Mouse (Mus musculus): Measurements from ENCODE around the gene Kif21b. TPM values are rescaled to one million over a fixed set of nuclear protein-coding genes. Genes with fewer than 3 reads are reported as not detected.
A peak's percentile ranks its signal among the peaks of the same experiment; 100 is the strongest.

Gene Kif21b
- polyA plus RNA-seq, 1 experiment from 2014 or later: 16.4 TPM

DNA sequence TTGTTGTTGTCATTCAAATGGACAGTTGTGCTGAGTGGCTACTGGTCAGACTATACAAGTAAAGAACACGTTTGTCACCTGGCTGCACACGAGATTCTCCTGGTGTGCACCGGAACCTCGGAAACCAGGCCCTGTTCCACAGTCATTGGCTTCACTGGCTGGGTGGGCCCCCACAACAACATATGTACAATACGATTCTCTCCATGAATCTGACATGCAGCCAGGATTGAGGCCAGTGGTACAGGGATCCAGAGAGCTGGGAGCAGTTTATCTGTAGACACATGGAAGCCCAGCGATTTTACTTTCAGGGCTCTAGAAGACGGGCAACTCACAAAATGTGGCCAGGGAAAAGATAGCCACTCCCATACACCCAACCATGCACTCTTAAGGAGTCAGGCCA, 27.5 kb upstream of the Kif21b start:
- H3K9me3 ChIP-seq (ENCODE audit: control insufficient read depth, low read length): no peaks in the 10 kb centered on the region
- ATAC-seq (replicated peaks; ENCODE audit: low FRiP score): no peak

DNA sequence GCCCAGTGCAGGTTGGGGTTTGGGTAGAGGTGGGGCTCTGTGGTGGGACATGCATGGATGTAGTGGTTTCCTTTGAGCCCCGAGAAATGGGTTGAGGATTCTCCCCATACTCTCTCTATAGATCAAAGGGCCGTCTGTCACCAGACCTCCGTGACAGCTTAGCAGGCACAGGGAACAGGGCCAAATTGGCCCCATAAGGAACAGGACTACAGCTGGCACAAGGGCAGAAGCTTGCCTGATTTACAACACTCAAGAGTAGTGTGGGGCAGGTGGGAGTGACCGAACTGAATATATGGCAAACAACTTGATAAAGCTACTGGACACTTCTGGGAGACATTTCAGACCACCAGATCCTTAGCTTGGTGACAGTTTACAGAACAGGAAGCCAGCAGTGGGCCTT, 26.4 kb upstream of the Kif21b start:
- WGBS: 70% methylated on average over 4 of the region's 4 CpGs

More for the DNA sequence above, 27.5 kb upstream of the Kif21b start:
- Histone ChIP-seq H3K4me3 (ENCODE audit: low read depth, low read length) (no peak overlapping the region), H3K27ac (ENCODE audit: low read depth, low read length) (no peak overlapping the region), H3K9ac (ENCODE audit: low read length) (no peak overlapping the region), H3K27me3 (ENCODE audit: control insufficient read depth, insufficient read depth, low read length) (no peaks in the 10 kb centered on the region), H3K4me2 (ENCODE audit: low read depth, low read length, severe bottlenecking) (no peak overlapping the region), H3K4me1 (replicated peaks; ENCODE audit: control insufficient read depth, insufficient read depth, low read length) (0 out of 2 replicates have a peak, but pooled peaks cover 2% of the 10 kb centered on the region), H3K36me3 (ENCODE audit: control insufficient read depth, insufficient read depth, low read length) (no peaks in the 10 kb centered on the region)
- DNase-seq (ENCODE audit: low spot score): no peak
- 88% methylated on average over 7 of the region's 7 CpGs for WGBS

DNA sequence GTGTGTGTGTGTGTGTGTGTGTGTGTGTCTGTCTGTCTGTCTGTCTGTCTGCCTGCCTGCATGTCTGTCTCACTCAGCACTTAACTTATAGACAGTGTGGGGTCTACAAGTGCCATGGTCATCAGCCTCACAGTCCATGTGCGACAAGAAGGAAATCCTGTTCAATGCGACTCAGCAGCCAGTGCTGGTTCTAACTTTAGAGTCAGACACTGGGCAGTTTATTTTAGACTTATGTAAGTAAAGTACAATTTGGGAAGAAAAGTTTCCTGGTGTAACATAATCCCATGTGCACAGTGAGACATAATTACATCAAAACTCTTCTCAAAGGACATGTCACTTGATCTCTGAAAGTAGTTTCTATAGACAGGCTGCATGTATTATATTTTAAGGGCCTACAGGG, 21.7 kb upstream of the Kif21b start:
- whole genome bisulfite sequencing: 93% methylated on average over 2 of the region's 2 CpGs
- Histone ChIP-seq H3K9ac (ENCODE audit: low read length) (no peak overlapping the region), H3K9me3 (ENCODE audit: control insufficient read depth, low read length) (no peaks in the 10 kb centered on the region), H3K4me3 (ENCODE audit: low read depth, low read length) (no peak overlapping the region), H3K36me3 (ENCODE audit: control insufficient read depth, insufficient read depth, low read length) (no peaks in the 10 kb centered on the region), H3K27me3 (ENCODE audit: control insufficient read depth, insufficient read depth, low read length) (no peaks in the 10 kb centered on the region), H3K4me2 (ENCODE audit: low read depth, low read length, severe bottlenecking) (no peak overlapping the region), H3K4me1 (replicated peaks; ENCODE audit: control insufficient read depth, insufficient read depth, low read length) (no peaks in the 10 kb centered on the region), H3K27ac (ENCODE audit: low read depth, low read length) (no peak overlapping the region)
- ATAC-seq (replicated peaks; ENCODE audit: low FRiP score) (no peak), DNase-seq (ENCODE audit: low spot score) (no peak)

More for the DNA sequence above, 26.4 kb upstream of the Kif21b start:
- Histone ChIP-seq H3K36me3 (ENCODE audit: control insufficient read depth, insufficient read depth, low read length) (no peaks in the 10 kb centered on the region), H3K4me3 (ENCODE audit: low read depth, low read length) (no peak overlapping the region), H3K4me1 (replicated peaks; ENCODE audit: control insufficient read depth, insufficient read depth, low read length) (0 out of 2 replicates have a peak, but pooled peaks cover 2% of the 10 kb centered on the region), H3K9me3 (ENCODE audit: control insufficient read depth, low read length) (no peaks in the 10 kb centered on the region), H3K9ac (ENCODE audit: low read length) (no peak overlapping the region), H3K27me3 (ENCODE audit: control insufficient read depth, insufficient read depth, low read length) (no peaks in the 10 kb centered on the region), H3K27ac (ENCODE audit: low read depth, low read length) (no peak overlapping the region), H3K4me2 (ENCODE audit: low read depth, low read length, severe bottlenecking) (no peak overlapping the region)
- ATAC-seq (replicated peaks; ENCODE audit: low FRiP score) (no peak), DNase-seq (ENCODE audit: low spot score) (no peak)

DNA sequence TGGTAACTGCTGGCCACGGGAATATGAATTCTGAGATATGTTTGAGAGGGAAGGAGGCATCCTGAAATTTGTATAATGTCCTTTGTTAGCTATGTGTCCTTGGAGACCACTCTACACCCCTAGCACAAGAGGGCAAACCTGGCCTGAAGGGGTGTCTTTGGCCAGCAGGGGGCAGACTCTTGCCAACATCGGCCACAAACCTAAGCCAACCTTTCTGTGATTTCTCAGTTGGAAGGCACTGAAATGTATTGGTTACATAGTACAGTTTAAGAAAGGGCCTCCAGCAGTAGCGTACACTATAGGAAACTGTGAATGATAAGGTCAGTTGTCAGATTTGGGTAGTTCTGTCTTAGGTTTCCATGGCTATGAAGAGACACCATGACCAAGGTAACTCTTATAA, 15.0 kb upstream of the Kif21b start:
- 32% methylated on average over 3 of the region's 3 CpGs for WGBS

DNA sequence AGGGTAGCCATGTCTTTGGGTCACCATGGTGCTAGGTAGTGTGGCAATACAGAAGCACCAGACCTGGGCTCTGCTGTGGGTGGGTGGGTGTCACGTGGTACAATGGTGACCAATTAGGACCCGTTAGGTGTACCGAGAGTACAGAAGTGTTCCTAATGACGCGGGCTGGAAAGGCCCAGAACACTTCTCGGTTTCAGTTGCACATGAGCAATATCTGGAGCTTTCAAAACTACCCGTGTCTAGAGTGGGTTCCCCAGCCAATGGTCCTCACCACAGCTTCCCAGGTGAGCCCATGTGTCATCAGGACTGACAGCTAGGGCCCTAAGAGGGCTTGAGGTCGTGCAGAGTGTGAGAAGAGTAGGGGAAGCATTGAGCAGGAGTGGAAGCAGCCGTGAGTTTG, 14.1 kb upstream of the Kif21b start:
- WGBS: 83% methylated on average over 9 of the region's 9 CpGs
- Histone ChIP-seq H3K4me2 (ENCODE audit: low read depth, low read length, severe bottlenecking) (no peak overlapping the region), H3K4me1 (replicated peaks; ENCODE audit: control insufficient read depth, insufficient read depth, low read length) (no peaks in the 10 kb centered on the region; the same call in 1 of the 2 replicates), H3K9me3 (ENCODE audit: control insufficient read depth, low read length) (no peaks in the 10 kb centered on the region), H3K27ac (ENCODE audit: low read depth, low read length) (no peak overlapping the region), H3K27me3 (ENCODE audit: control insufficient read depth, insufficient read depth, low read length) (no peaks in the 10 kb centered on the region), H3K36me3 (ENCODE audit: control insufficient read depth, insufficient read depth, low read length) (no peaks in the 10 kb centered on the region), H3K4me3 (ENCODE audit: low read depth, low read length) (no peak overlapping the region), H3K9ac (ENCODE audit: low read length) (no peak overlapping the region)
- DNase-seq (ENCODE audit: low spot score): no peak
- no peak for ATAC-seq (replicated peaks; ENCODE audit: low FRiP score)

More for the DNA sequence above, 15.0 kb upstream of the Kif21b start:
- no peaks in the 10 kb centered on the region for H3K27me3 ChIP-seq (ENCODE audit: control insufficient read depth, insufficient read depth, low read length)
- H3K9me3 ChIP-seq (ENCODE audit: control insufficient read depth, low read length): no peaks in the 10 kb centered on the region
- no peaks in the 10 kb centered on the region for H3K36me3 ChIP-seq (ENCODE audit: control insufficient read depth, insufficient read depth, low read length)
- no peak overlapping the region for H3K4me2 ChIP-seq (ENCODE audit: low read depth, low read length, severe bottlenecking)
- H3K9ac ChIP-seq (ENCODE audit: low read length): no peak overlapping the region
- ATAC-seq (replicated peaks; ENCODE audit: low FRiP score) (no peak), DNase-seq (ENCODE audit: low spot score) (peak; percentile 74)
- H3K4me1 ChIP-seq (replicated peaks; ENCODE audit: control insufficient read depth, insufficient read depth, low read length): no peaks in the 10 kb centered on the region; the same call in 1 of the 2 replicates
- no peak overlapping the region for H3K27ac ChIP-seq (ENCODE audit: low read depth, low read length)
- H3K4me3 ChIP-seq (ENCODE audit: low read depth, low read length): no peak overlapping the region

DNA sequence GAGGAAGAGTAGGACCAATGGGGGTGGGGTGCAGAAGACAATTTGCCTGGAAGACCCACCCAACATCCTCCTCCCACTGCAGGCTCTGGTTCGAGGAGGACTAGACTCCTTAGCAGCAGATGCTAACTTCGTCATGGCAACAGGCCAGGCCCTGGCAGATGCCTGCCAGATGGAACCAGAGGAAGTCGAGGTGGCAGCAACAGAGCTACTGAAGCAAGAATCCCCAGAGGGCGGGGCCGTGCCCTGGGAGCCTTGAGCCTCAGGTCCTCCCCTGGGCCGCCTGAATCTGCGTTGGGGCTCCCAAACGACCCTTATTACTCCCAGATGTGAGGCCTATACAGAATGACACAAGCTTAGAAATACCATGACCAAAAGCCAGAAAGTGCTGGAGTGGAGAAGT, 12.3 kb upstream of the Kif21b start:
- 50% methylated on average over 8 of the region's 8 CpGs for WGBS
- Histone ChIP-seq H3K27ac (ENCODE audit: low read depth, low read length) (no peak overlapping the region), H3K4me2 (ENCODE audit: low read depth, low read length, severe bottlenecking) (no peak overlapping the region), H3K9me3 (ENCODE audit: control insufficient read depth, low read length) (no peaks in the 10 kb centered on the region), H3K4me1 (replicated peaks; ENCODE audit: control insufficient read depth, insufficient read depth, low read length) (no peaks in the 10 kb centered on the region; the same call in 1 of the 2 replicates), H3K4me3 (ENCODE audit: low read depth, low read length) (no peak overlapping the region), H3K9ac (ENCODE audit: low read length) (no peak overlapping the region), H3K27me3 (ENCODE audit: control insufficient read depth, insufficient read depth, low read length) (no peaks in the 10 kb centered on the region), H3K36me3 (ENCODE audit: control insufficient read depth, insufficient read depth, low read length) (no peaks in the 10 kb centered on the region)
- DNase-seq (ENCODE audit: low spot score): no peak
- 0 out of 2 replicates have a peak, but pooled peaks have one; percentile 23 for ATAC-seq (replicated peaks; ENCODE audit: low FRiP score)

DNA sequence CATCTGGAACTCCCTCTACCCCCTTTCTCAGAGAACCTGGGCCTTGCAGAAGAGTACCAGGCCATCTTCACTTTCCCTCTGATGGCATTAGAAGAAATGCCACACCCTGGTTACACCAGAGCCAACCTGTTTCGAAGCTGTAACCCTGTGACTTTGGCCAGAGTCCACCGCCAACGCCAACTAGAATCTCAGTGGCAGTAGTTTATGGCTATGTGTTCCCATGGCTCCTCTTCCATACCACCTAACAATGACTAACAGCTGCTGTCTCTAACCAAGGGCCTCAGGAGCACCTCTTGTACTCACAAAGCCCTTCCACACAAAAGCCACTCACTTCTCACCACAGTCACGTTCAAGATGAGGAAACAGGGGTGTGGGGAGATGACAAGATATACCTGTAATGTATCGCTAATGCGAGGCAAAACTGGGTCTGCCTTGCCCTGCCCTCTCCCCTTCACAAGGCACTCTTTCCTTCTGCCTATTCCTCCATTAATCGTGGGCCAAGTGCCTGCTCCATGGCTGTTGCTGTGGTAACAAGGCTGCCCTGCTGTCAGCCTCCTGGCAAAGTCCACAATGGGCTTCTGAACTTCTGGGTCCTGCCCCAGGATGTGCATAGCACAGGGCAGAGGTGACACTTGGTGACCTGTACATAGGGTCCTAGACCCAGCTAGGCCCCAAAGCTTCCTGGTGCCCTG, 11.5 kb upstream of the Kif21b start:
- Histone ChIP-seq H3K9me3 (ENCODE audit: control insufficient read depth, low read length) (no peaks in the 10 kb centered on the region), H3K4me3 (ENCODE audit: low read depth, low read length) (no peak overlapping the region), H3K9ac (ENCODE audit: low read length) (no peak overlapping the region), H3K4me2 (ENCODE audit: low read depth, low read length, severe bottlenecking) (no peak overlapping the region), H3K27ac (ENCODE audit: low read depth, low read length) (no peak overlapping the region), H3K36me3 (ENCODE audit: control insufficient read depth, insufficient read depth, low read length) (no peaks in the 10 kb centered on the region), H3K27me3 (ENCODE audit: control insufficient read depth, insufficient read depth, low read length) (no peaks in the 10 kb centered on the region), H3K4me1 (replicated peaks; ENCODE audit: control insufficient read depth, insufficient read depth, low read length) (no peaks in the 10 kb centered on the region; the same call in 1 of the 2 replicates)
- ATAC-seq (replicated peaks; ENCODE audit: low FRiP score) (no peak), DNase-seq (ENCODE audit: low spot score) (no peak)
- WGBS: 79% methylated on average over 7 of the region's 7 CpGs

DNA sequence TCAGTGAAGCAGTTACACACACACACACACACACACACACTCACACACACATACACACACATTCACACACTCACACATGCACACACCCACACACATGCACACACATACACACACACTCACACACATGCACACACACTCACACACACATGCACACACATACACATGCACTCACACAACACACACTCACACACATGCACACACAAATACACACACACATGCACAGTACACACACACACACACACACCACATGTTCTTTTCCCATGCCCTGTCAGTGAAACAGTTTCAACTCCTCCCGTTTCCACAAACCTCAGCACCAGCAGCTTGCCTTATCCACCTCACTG, 11.0 kb upstream of the Kif21b start:
- Histone ChIP-seq H3K9me3 (ENCODE audit: control insufficient read depth, low read length) (no peaks in the 10 kb centered on the region), H3K27me3 (ENCODE audit: control insufficient read depth, insufficient read depth, low read length) (no peaks in the 10 kb centered on the region), H3K36me3 (ENCODE audit: control insufficient read depth, insufficient read depth, low read length) (no peaks in the 10 kb centered on the region), H3K27ac (ENCODE audit: low read depth, low read length) (no peak overlapping the region), H3K4me3 (ENCODE audit: low read depth, low read length) (no peak overlapping the region), H3K4me2 (ENCODE audit: low read depth, low read length, severe bottlenecking) (no peak overlapping the region), H3K9ac (ENCODE audit: low read length) (no peak overlapping the region), H3K4me1 (replicated peaks; ENCODE audit: control insufficient read depth, insufficient read depth, low read length) (no peaks in the 10 kb centered on the region; the same call in 1 of the 2 replicates)
- no peak for DNase-seq (ENCODE audit: low spot score)
- ATAC-seq (replicated peaks; ENCODE audit: low FRiP score): no peak
- WGBS: 95% methylated on average over 1 of the region's 1 CpGs

DNA sequence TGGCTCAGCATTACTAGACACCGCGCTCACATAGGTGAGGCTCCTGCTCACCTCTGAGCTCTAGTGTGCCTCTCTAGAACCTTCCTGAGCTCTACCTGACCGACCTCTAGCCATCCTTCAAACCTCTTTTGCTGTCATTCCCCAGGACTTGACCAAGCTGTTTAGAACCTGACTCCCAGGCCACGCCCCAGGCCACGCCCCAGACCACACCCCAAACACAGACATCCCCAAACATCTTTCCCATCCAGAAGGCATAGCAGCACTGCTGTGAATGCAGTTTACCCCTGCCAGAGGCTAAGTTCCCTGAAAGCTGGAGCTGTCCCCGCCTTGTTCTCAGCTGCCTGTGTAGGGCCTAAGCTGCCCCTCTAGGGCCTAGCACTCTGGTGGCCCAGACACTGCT, 10.4 kb upstream of the Kif21b start:
- no peaks in the 10 kb centered on the region for H3K36me3 ChIP-seq (ENCODE audit: control insufficient read depth, insufficient read depth, low read length)
- H3K9me3 ChIP-seq (ENCODE audit: control insufficient read depth, low read length): no peaks in the 10 kb centered on the region
- H3K27ac ChIP-seq (ENCODE audit: low read depth, low read length): no peak overlapping the region
- no peaks in the 10 kb centered on the region for H3K27me3 ChIP-seq (ENCODE audit: control insufficient read depth, insufficient read depth, low read length)
- DNase-seq (ENCODE audit: low spot score) (no peak), ATAC-seq (replicated peaks; ENCODE audit: low FRiP score) (no peak)
- H3K4me3 ChIP-seq (ENCODE audit: low read depth, low read length): no peak overlapping the region
- H3K9ac ChIP-seq (ENCODE audit: low read length): no peak overlapping the region
- no peak overlapping the region for H3K4me2 ChIP-seq (ENCODE audit: low read depth, low read length, severe bottlenecking)
- no peaks in the 10 kb centered on the region; the same call in 1 of the 2 replicates for H3K4me1 ChIP-seq (replicated peaks; ENCODE audit: control insufficient read depth, insufficient read depth, low read length)
- 38% methylated on average over 6 of the region's 6 CpGs for WGBS

Data from forebrain, embryonic 11.5 days (tissue).